ENCODE assay signal across 8 mouse cellular contexts in the genomic region with DNA sequence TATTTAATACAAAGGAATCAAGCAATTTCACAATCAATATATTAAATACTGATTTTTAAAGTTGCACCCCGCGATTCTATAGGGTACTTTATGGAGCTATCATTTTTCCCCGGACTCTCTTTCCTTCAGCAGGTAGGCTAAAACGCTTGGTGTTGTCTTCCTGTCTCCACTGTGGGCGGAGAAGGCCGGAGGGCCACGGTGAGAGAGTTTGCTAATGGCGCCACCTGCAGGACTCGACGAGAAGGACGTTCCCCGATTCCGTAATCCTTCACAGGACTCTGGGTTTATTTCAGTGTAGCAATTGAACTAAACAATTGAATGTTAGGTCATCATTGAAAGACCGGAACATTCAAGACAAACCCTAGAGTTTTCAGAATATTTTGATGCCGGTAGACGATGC. TPM values are rescaled to one million over a fixed set of nuclear protein-coding genes. Genes with fewer than 3 reads are reported as not detected.
DNase-seq lines count a peak whose midpoint lies in the region; ATAC-seq and TF ChIP-seq lines count a peak whose summit lies in the region.

No protein-coding gene starts in this region.

- peak; percentile 92 for DNase-seq in heart, adult 11 months
- peak; percentile 91 for DNase-seq in hindbrain, embryonic 11.5 days (ENCODE audit: low spot score)
- peak; percentile 59 to 62 for DNase-seq in left cerebral cortex, postnatal 25 days (ENCODE audit: low spot score in 2 of 2)
- DNase-seq in midbrain, embryonic 14.5 days, result peak; percentile 91
- DNase-seq in splenic B cell, adult 2 months (ENCODE audit: low read depth, low spot score), result peak; percentile 23

- H3K4me3 ChIP-seq in heart, embryonic 12.5 days, result no peak overlapping the region
- H3K4me3 ChIP-seq in bone marrow, adult 2 months (replicated peaks; ENCODE audit: control insufficient read depth, low read depth, low read length), result no peak overlapping the region
- no peak overlapping the region for H3K4me3 ChIP-seq in forebrain, embryonic 13.5 days
- no peak overlapping the region for H3K4me3 ChIP-seq in hindbrain, embryonic 11.5 days (ENCODE audit: low read depth, low read length)
- no peak overlapping the region for H3K4me3 ChIP-seq in midbrain, embryonic 14.5 days (replicated peaks; ENCODE audit: low read depth, low read length)

- WGBS in heart, embryonic 12.5 days, result 2% methylated on average over 16 of the region's 16 CpGs
- WGBS in bone marrow, adult 2 months, result 2% methylated on average over 16 of the region's 16 CpGs
- 3% methylated on average over 16 of the region's 16 CpGs for WGBS in forebrain, embryonic 13.5 days
- WGBS in hindbrain, embryonic 11.5 days, result 4% methylated on average over 16 of the region's 16 CpGs
- 2% methylated on average over 16 of the region's 16 CpGs for WGBS in midbrain, embryonic 14.5 days

- no peak overlapping the region for H3K9ac ChIP-seq in heart, embryonic 12.5 days
- no peak overlapping the region for H3K9ac ChIP-seq in forebrain, embryonic 13.5 days
- no peak overlapping the region for H3K9ac ChIP-seq in hindbrain, embryonic 11.5 days (ENCODE audit: low read depth, low read length)
- no peak overlapping the region for H3K9ac ChIP-seq in midbrain, embryonic 14.5 days (replicated peaks; ENCODE audit: low read length)

- intact Hi-C loops in left cerebral cortex, postnatal 25 days (cut with DNase I), result loop anchor here (1.0 to 5.0 kb wide), 4 partner anchors 81 to 299 kb away; no protein-coding TSS in a partner anchor

- TF ChIP-seq POLR2A in bone marrow, adult 2 months (IDR thresholded peaks at IDR 0.05; ENCODE audit: borderline replicate concordance, control insufficient read depth, low read depth, low read length), result no peak

- peak; percentile 78 for TF ChIP-seq CTCF in bone marrow, adult 2 months (IDR thresholded peaks at IDR 0.05; ENCODE audit: control insufficient read depth, insufficient read depth, low read length)

- no peak overlapping the region for H3K27ac ChIP-seq in heart, embryonic 12.5 days (ENCODE audit: poor library complexity, severe bottlenecking)
- no peak overlapping the region for H3K27ac ChIP-seq in bone marrow, adult 2 months (ENCODE audit: control insufficient read depth, insufficient read depth, low read depth, low read length, poor library complexity)
- H3K27ac ChIP-seq in forebrain, embryonic 13.5 days, result no peak overlapping the region
- no peak overlapping the region for H3K27ac ChIP-seq in hindbrain, embryonic 11.5 days (ENCODE audit: low read depth, low read length)
- no peak overlapping the region for H3K27ac ChIP-seq in midbrain, embryonic 14.5 days (replicated peaks; ENCODE audit: low read depth, low read length)

- no peaks in the 10 kb centered on the region for H3K9me3 ChIP-seq in heart, embryonic 12.5 days (replicated peaks)
- no peaks in the 10 kb centered on the region for H3K9me3 ChIP-seq in forebrain, embryonic 13.5 days (replicated peaks)
- H3K9me3 ChIP-seq in hindbrain, embryonic 11.5 days (ENCODE audit: control insufficient read depth, low read length), result no peaks in the 10 kb centered on the region
- H3K9me3 ChIP-seq in midbrain, embryonic 14.5 days (ENCODE audit: control insufficient read depth, low read length), result no peaks in the 10 kb centered on the region

- H3K27me3 ChIP-seq in heart, embryonic 12.5 days (replicated peaks), result peaks cover 75% of the 10 kb centered on the region
- peaks cover 99% of the 10 kb centered on the region for H3K27me3 ChIP-seq in forebrain, embryonic 13.5 days
- H3K27me3 ChIP-seq in hindbrain, embryonic 11.5 days (ENCODE audit: control insufficient read depth, insufficient read depth, low read length), result peaks cover 30% of the 10 kb centered on the region
- peaks cover 58% of the 10 kb centered on the region for H3K27me3 ChIP-seq in midbrain, embryonic 14.5 days (ENCODE audit: control insufficient read depth, insufficient read depth, low read length)
- H3K27me3 ChIP-seq in splenic B cell, adult 2 months (ENCODE audit: control insufficient read depth, insufficient read depth, low read length, poor library complexity, severe bottlenecking), result no peaks in the 10 kb centered on the region

- peaks cover 8% of the 10 kb centered on the region for H3K4me1 ChIP-seq in heart, embryonic 12.5 days (replicated peaks)
- peaks cover 3% of the 10 kb centered on the region for H3K4me1 ChIP-seq in bone marrow, adult 2 months (ENCODE audit: control insufficient read depth, insufficient read depth, low read length)
- H3K4me1 ChIP-seq in forebrain, embryonic 13.5 days, result peaks cover 19% of the 10 kb centered on the region
- peaks cover 3% of the 10 kb centered on the region for H3K4me1 ChIP-seq in hindbrain, embryonic 11.5 days (replicated peaks; ENCODE audit: control insufficient read depth, insufficient read depth, low read length)
- H3K4me1 ChIP-seq in midbrain, embryonic 14.5 days (ENCODE audit: control insufficient read depth, insufficient read depth, low read length), result peaks cover 14% of the 10 kb centered on the region

- H3K36me3 ChIP-seq in heart, embryonic 12.5 days, result no peaks in the 10 kb centered on the region
- no peaks in the 10 kb centered on the region for H3K36me3 ChIP-seq in forebrain, embryonic 13.5 days (ENCODE audit: poor library complexity, severe bottlenecking)
- no peaks in the 10 kb centered on the region for H3K36me3 ChIP-seq in hindbrain, embryonic 11.5 days (ENCODE audit: control insufficient read depth, insufficient read depth, low read length)
- H3K36me3 ChIP-seq in midbrain, embryonic 14.5 days (ENCODE audit: control insufficient read depth, insufficient read depth, low read length), result no peaks in the 10 kb centered on the region
- H3K36me3 ChIP-seq in splenic B cell, adult 2 months (ENCODE audit: control insufficient read depth, insufficient read depth, low read length, poor library complexity, severe bottlenecking), result no peaks in the 10 kb centered on the region

- no peak for ATAC-seq in heart, embryonic 12.5 days (ENCODE audit: insufficient number of reproducible peaks, low FRiP score)
- peak; percentile 27; the same call in 1 of the 2 replicates for ATAC-seq in forebrain, embryonic 13.5 days
- ATAC-seq in hindbrain, embryonic 11.5 days (ENCODE audit: low FRiP score), result peak; percentile 31; the same call in 1 of the 2 replicates
- ATAC-seq in midbrain, embryonic 14.5 days (ENCODE audit: low FRiP score, low TSS enrichment), result 0 out of 2 replicates have a peak, but pooled peaks have one; percentile 17

- no peak overlapping the region for H3K4me2 ChIP-seq in heart, embryonic 12.5 days
- no peak overlapping the region for H3K4me2 ChIP-seq in forebrain, embryonic 13.5 days
- H3K4me2 ChIP-seq in hindbrain, embryonic 11.5 days (replicated peaks; ENCODE audit: low read depth, low read length), result peak overlapping the region; percentile 92; the same call in 1 of the 2 replicates
- H3K4me2 ChIP-seq in midbrain, embryonic 14.5 days (ENCODE audit: low read length), result peak overlapping the region; percentile 64

RNA-seq across cellular contexts. Expression of gene Gbx2, which starts 12.2 kb away (rescaled TPM):
- 0.18 TPM in 1 of 2 replicates, not detected in the other for polyA plus RNA-seq in heart, embryonic 12.5 days (2016; fragmentation: Nextera tagmentation; extraction: Ambion mirVana)
- polyA plus RNA-seq in bone marrow, adult 2 months (2011; ENCODE audit: insufficient read depth, insufficient read length, low replicate concordance, missing spikeins), result 0.81 and 2.4 TPM in 2 replicates
- polyA plus RNA-seq in forebrain, embryonic 13.5 days (2015; fragmentation: Nextera tagmentation; extraction: Ambion mirVana), result 18.7 and 29.4 TPM in 2 replicates
- polyA plus RNA-seq in hindbrain, embryonic 11.5 days (2014; fragmentation: Nextera tagmentation; extraction: Ambion mirVana), result 30.0 and 36.2 TPM in 2 replicates
- total RNA-seq in left cerebral cortex, postnatal 25 days (2021), result under 1 TPM in 1 of 2 experiments, not detected in 1; 0.44 TPM
- polyA plus RNA-seq in midbrain, embryonic 14.5 days (2014; fragmentation: Nextera tagmentation; extraction: Ambion mirVana), result 11.6 and 12.1 TPM in 2 replicates

Comparison
In these comparisons a context has a peak if more than half of its experiments do, and no peak if none do; other contexts are left out.
1. DNase-seq: peak in every context shown above with its lines; median percentile 92 in heart, adult 11 months; 91 in hindbrain, embryonic 11.5 days; 91 in midbrain, embryonic 14.5 days; 60 in left cerebral cortex, postnatal 25 days; 23 in splenic B cell, adult 2 months.
2. H3K4me2 ChIP-seq: peak in hindbrain, embryonic 11.5 days (single experiment) and midbrain, embryonic 14.5 days (single experiment); none in heart, embryonic 12.5 days (single experiment) and forebrain, embryonic 13.5 days (single experiment).